Mouse (Mus musculus) embryonic fibroblast, embryonic 13.5 days (primary cell): ENCODE measurements around the gene Krt86. TPM values are rescaled to one million over a fixed set of nuclear protein-coding genes. Genes with fewer than 3 reads are reported as not detected.
A peak's percentile ranks its signal among the peaks of the same experiment; 100 is the strongest.

ENCODE experiments used
- H3K27ac ChIP-seq: 2 replicates; pipeline ENCODE4 v1.5.1; 2012; ENCODE audit warnings: low read length, control low read depth, inconsistent platforms; ENCODE audit not compliant: insufficient read depth
- H3K4me1 ChIP-seq: 2 replicates; pipeline ENCODE4 v1.6.1; 2011; ENCODE audit warnings: low read length; ENCODE audit not compliant: control insufficient read depth, insufficient read depth
- H3K4me3 ChIP-seq: 2 replicates; pipeline ENCODE4 v1.5.1; 2011; ENCODE audit warnings: mild to moderate bottlenecking, control low read depth, low read length; ENCODE audit not compliant: insufficient read depth
- CTCF ChIP-seq: IDR thresholded peaks from 2 replicates; pipeline ENCODE4 v1.5.1; 2011; ENCODE audit warnings: mild to moderate bottlenecking, control low read depth, low read length, moderate library complexity, borderline replicate concordance; ENCODE audit not compliant: insufficient read depth
- POLR2A ChIP-seq: IDR thresholded peaks from 2 replicates; pipeline ENCODE4 v1.6.1; 2011; ENCODE audit warnings: low read depth, mild to moderate bottlenecking, control low read depth, low read length, moderate library complexity
- polyA plus RNA-seq: library from polyadenylated mRNA; stranded (reverse); fragments of >200 nt; gene quantifications from 2 replicates; pipeline ENCODE4 v1.2.4, GENCODE M21; 2011; ENCODE audit warnings: low read depth; ENCODE audit not compliant: missing spikeins, insufficient read length

Krt86 gene
- polyA plus RNA-seq, 1 experiment: not detected

DNA sequence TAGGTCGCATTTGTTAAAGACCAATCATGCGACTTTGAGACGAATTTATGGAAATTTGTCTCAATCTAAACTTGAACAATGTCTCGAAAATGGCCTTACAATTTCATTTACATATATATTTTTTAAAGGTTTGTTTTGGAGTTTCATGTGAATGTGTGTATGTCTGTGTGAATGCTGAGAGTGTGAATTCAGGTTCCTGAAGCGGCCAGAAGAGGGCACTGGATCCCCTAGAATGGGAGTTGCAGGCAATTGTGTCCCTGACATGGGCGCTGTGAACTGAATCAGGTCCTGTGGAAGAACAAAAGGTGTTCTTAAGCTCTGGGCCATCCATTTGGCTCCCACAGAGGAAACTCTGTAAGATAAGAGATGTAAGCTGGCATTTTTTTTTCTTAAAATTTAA, 17.4 kb upstream of the Krt86 start:
- Histone ChIP-seq H3K4me1 (peaks cover 3% of the 10 kb centered on the region; the same call in 1 of the 2 replicates), H3K4me3 (no peak overlapping the region), H3K27ac (no peak overlapping the region; the same call in 1 of the 2 replicates)
- TF ChIP-seq CTCF (no peak), POLR2A (no peak)

DNA sequence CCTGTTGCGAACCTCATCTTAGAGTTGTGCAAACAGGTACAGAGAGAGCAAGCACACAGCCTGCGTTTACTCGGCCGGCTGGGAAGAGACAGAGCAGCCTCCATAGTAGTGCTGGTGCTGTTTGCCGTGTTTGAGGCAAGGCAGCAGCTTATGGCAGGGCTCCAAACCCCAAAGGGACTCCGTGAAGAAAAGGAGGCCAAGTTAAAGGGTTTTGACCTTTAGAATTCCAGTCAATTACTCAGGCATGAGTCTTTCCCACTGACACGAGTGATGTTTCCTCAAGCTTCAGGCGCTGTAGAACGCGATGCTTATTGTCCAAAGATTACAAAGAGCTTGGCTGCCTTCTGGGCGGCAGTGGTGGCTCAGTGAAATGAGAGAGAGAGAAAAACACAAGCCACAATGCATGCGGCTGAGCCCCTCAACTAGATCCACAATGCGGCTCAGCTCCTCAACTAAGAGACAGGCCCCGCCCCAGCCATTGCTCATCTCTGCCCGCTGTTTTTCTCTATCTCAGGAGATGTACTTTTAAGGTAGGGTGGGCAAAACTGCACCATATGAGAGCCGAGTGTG, 14.8 kb upstream of the Krt86 start:
- TF ChIP-seq POLR2A: no peak
- no peak for TF ChIP-seq CTCF
- no peak overlapping the region for H3K27ac ChIP-seq
- peaks cover 3% of the 10 kb centered on the region; the same call in 1 of the 2 replicates for H3K4me1 ChIP-seq
- H3K4me3 ChIP-seq: no peak overlapping the region

DNA sequence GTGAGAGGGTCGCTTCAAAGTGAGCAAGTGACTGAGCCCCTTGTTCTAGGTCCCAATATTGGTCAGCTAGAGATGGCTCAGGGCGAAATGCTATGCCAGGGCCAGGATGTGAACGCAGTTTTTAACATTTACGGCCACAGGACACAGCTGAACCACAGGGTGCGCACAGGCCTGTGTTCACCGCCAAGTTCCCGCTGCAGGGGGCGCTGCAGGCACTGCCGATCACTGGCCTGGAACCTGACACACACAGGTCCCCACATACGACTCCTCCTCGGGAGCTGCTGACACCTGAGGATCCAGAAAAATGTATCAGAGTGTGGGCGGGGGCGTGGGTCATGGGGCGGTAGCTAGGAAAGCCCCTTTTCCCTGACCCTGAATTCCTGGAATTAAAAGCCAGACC, 14.0 kb upstream of the Krt86 start:
- no peak for TF ChIP-seq POLR2A
- no peak for TF ChIP-seq CTCF
- Histone ChIP-seq H3K4me3 (no peak overlapping the region), H3K4me1 (peaks cover 3% of the 10 kb centered on the region; the same call in 1 of the 2 replicates), H3K27ac (no peak overlapping the region)

DNA sequence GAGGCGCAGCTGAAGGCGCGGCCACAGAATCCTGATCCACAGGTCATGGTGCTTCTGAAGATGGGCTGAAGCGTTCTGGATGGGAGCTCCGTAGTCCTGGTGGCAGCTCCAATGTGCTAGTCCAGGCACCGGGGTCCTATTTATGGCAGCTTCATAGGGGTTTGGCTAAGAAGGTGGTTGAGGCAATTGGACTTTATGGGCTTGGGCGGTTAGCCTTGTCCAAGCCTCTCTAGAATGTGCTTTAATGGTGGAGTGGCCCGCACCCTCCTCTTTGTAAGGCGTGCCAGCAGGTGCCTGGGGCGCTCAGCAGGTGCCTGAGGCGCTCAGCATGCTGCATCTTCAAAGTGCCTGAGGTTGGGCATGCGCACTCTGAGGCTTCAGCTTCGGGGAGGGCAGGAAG, 9.6 kb upstream of the Krt86 start, which contains the start of gene Krt81:
Gene Krt81 (minus strand): TSS at position 101 of the 400 bp plus-strand sequence.
- Histone ChIP-seq H3K27ac (no peak within 1 kb of the TSS), H3K4me3 (no peak within 1 kb of the TSS), H3K4me1 (no peaks in the 10 kb centered on the region)
- TF ChIP-seq CTCF (no peak), POLR2A (no peak)

- Histone ChIP-seq H3K27ac (no peak overlapping the region), H3K4me1 (no peaks in the 10 kb centered on the region), H3K4me3 (no peak overlapping the region)
- no peak for TF ChIP-seq POLR2A
- TF ChIP-seq CTCF: no peak
Measured at GRCm38 (mm10) chr15:101469093-101469492, 4.2 kb upstream of the Krt86 start.

DNA sequence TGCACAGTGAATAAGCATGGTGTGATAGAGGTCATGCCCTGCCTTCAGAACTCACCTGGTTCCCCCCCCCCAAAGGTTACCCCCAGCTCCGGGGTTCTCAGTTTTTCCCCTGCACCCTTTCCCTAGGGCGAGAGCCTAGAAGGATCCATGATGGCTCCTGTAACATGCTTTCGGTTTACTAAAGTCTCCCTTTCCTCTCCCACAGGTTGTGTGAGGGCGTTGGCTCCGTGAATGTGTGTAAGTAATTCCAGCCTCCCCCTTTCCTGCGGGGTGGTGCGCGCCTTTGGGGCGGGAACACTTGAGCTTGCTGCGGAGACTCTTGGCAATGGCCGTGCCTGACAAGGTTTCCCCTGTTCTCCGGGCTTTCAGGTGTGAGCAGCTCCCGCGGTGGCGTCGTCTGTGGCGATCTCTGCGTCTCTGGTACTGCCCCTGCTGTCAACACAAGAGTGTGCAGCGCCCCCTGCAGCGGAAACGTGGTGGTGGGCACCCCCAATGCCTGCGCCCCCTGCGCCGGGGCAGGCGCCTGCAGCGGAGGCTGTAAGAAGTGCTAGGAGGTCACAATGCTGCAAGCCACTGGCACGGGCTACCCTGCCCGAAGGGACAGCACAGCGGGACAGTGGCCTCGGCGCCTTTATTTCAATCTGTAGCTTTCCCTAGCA, 5.9 kb downstream of the Krt86 start:
- no peaks in the 10 kb centered on the region for H3K4me1 ChIP-seq
- TF ChIP-seq POLR2A: no peak
- peak; percentile 43; the same call in 1 of the 2 replicates for TF ChIP-seq CTCF
- peak overlapping the region; percentile 7; the same call in 1 of the 2 replicates for H3K4me3 ChIP-seq
- H3K27ac ChIP-seq: no peak overlapping the region

- TF ChIP-seq CTCF (no peak), POLR2A (no peak)
- Histone ChIP-seq H3K4me1 (no peaks in the 10 kb centered on the region), H3K27ac (no peak overlapping the region), H3K4me3 (no peak overlapping the region)
Measured at GRCm38 (mm10) chr15:101479666-101480060, 6.4 kb downstream of the Krt86 start.

DNA sequence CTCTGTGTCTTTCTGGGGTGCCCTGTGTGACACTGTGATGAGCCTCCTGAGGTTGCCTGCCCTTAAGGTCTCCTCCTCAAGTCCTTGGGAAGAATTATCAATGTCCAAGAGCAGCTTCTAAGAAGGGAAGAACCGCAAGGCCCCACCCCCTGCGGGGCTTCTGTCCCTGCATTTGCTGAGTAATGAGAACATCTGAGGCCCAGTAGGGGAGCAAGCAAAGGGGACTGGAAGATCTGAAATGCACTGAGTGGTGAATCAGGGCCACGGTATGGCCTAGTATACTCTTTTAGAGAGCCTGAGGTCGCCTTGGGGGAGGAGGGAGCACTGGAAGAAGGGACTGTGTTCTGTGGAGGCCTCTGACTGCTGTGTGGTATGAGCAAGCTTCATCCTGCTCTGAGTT, 8.8 kb downstream of the Krt86 start:
- Histone ChIP-seq H3K4me3 (no peak overlapping the region), H3K27ac (no peak overlapping the region), H3K4me1 (no peaks in the 10 kb centered on the region)
- TF ChIP-seq CTCF (no peak), POLR2A (no peak)

- Histone ChIP-seq H3K27ac (no peak overlapping the region), H3K4me1 (no peaks in the 10 kb centered on the region), H3K4me3 (no peak overlapping the region)
- TF ChIP-seq POLR2A (no peak), CTCF (no peak)
Measured at GRCm38 (mm10) chr15:101483646-101484045, 10.4 kb downstream of the Krt86 start.

GRCm38 (mm10) chr15:101484939-101485338, 11.7 kb downstream of the Krt86 start:
- H3K4me1 ChIP-seq: no peaks in the 10 kb centered on the region
- TF ChIP-seq POLR2A (no peak), CTCF (no peak)
- no peak overlapping the region for H3K4me3 ChIP-seq
- no peak overlapping the region for H3K27ac ChIP-seq
